Mouse (Mus musculus) bone marrow, adult 2 months (tissue): ENCODE data around the gene Gpr82.

ENCODE experiments used
- CTCF ChIP-seq: fragments of 200-500 bp; IDR thresholded peaks from 2 replicates; pipeline ENCODE4 v1.5.1; 2011; ENCODE audit warnings: low read length, control low read depth; ENCODE audit not compliant: control insufficient read depth, insufficient read depth
- POLR2A ChIP-seq: fragments of 200-500 bp; IDR thresholded peaks from 2 replicates; pipeline ENCODE4 v1.6.1; 2011; ENCODE audit warnings: low read depth, mild to moderate bottlenecking, control low read depth, low read length, borderline replicate concordance; ENCODE audit not compliant: control insufficient read depth

DNA sequence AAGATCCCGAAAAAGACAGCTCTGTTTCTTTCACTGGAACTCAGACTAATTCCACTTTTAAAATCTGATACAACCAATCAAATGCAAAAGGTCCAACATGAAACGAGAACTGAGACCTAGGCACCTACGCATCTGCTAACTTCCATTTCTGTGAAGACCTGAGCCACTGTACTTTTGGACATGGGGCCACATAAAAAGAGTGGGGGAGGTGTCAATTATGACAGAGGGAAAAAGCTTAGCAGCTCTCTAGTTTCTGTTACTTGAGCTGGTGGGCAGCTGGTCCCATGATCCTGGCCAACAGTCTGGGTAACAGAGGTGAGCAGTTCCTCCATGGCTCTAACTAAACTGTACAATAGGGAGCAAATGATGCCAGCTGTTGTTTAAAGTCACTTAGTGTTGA, 11.8 kb downstream of the Gpr82 start:
- TF ChIP-seq CTCF (no peak), POLR2A (no peak)
